Mouse (Mus musculus) spleen, adult 2 months (tissue): ENCODE data around the gene Atp8a1. TPM values are rescaled to one million over a fixed set of nuclear protein-coding genes. Genes with fewer than 3 reads are reported as not detected.

Source experiments
- DNase-seq, 2 experiments: peaks; one replicate each; pipeline versions ENCODE4 v3.0.0 to v3.0.0-alpha.2; 2012 to 2021; ENCODE audit warnings: low spot score in 2 of 2, low read depth in 1 of 2
- H3K27ac ChIP-seq: fragments of 200-500 bp; 2 replicates; pipeline ENCODE4 v1.5.1; 2012; ENCODE audit warnings: low read length, inconsistent platforms; ENCODE audit not compliant: insufficient read depth
- H3K27me3 ChIP-seq: fragments of 200-500 bp; 2 replicates; pipeline ENCODE4 v1.6.1; 2012; ENCODE audit warnings: mild to moderate bottlenecking, moderate library complexity, low read length, inconsistent platforms; ENCODE audit not compliant: control insufficient read depth, insufficient read depth
- H3K36me3 ChIP-seq: fragments of 200-500 bp; 2 replicates; pipeline ENCODE4 v1.6.1; 2012; ENCODE audit warnings: mild to moderate bottlenecking, low read length, inconsistent platforms; ENCODE audit not compliant: control insufficient read depth, insufficient read depth
- H3K4me1 ChIP-seq: fragments of 200-500 bp; 2 replicates; pipeline ENCODE4 v1.6.1; 2011; ENCODE audit warnings: inconsistent platforms; ENCODE audit not compliant: control insufficient read depth, insufficient read depth, insufficient read length
- H3K4me3 ChIP-seq: fragments of 200-500 bp; 2 replicates; pipeline ENCODE4 v1.5.1; 2011; ENCODE audit warnings: mild to moderate bottlenecking, inconsistent platforms; ENCODE audit not compliant: insufficient read depth, insufficient read length; ENCODE audit errors: extremely low read depth
- CTCF ChIP-seq: fragments of 200-500 bp; IDR thresholded peaks from 2 replicates; pipeline ENCODE4 v1.5.1; 2011; ENCODE audit warnings: mild to moderate bottlenecking, inconsistent platforms; ENCODE audit not compliant: insufficient read depth, insufficient read length, insufficient replicate concordance; ENCODE audit errors: extremely low read depth
- POLR2A ChIP-seq: fragments of 200-500 bp; IDR thresholded peaks from 2 replicates; pipeline ENCODE4 v1.6.1; 2011; ENCODE audit warnings: low read depth, low read length, inconsistent platforms
- WGBS: fragments of 180-500 bp; shearing (Covaris S2); methylation state at CpG from one replicate; pipeline ENCODE4 v1.1.7; 2018; 5-methylcytosine and 5-hydroxymethylcytosine counted together
- polyA plus RNA-seq: library from polyadenylated mRNA; depleted of rRNA; stranded (reverse); fragments of >200 nt; gene quantifications from 2 replicates; pipeline ENCODE4 v1.2.3, GENCODE M21; 2012

Gene Atp8a1
- polyA plus RNA-seq, 1 experiment = 24.6 TPM

GRCm38 (mm10) chr5:67649156-67649555, 198.1 kb downstream of the Atp8a1 start:
- no peaks in the 10 kb centered on the region for H3K27me3 ChIP-seq
- TF ChIP-seq CTCF (no peak), POLR2A (no peak)
- H3K27ac ChIP-seq = no peak overlapping the region
- H3K4me1 ChIP-seq = no peaks in the 10 kb centered on the region
- 91% methylated on average over 4 of the region's 4 CpGs for WGBS
- H3K4me3 ChIP-seq = no peak overlapping the region
- DNase-seq = no peak
- peaks cover 16% of the 10 kb centered on the region for H3K36me3 ChIP-seq

DNA sequence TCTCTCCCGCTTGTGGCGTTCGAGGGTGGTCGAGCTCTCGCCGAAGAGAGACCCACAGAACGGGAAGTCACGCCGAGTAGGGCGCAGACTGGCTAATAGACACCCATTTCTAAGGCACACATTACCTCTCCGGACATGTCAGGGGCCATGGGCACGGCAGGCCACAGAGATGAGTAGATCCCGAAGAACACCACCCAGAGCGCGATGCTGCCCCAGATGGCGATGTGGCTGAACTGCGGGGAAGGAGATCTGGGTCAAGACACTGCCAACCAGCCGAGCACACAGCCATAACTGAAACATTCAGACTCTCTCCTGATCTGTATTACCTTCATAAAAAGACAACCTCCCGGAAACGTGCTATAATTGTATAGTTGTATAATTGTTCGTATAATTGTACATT, 199.7 kb downstream of the Atp8a1 start:
- no peaks in the 10 kb centered on the region for H3K27me3 ChIP-seq
- no peak for TF ChIP-seq POLR2A
- TF ChIP-seq CTCF = no peak
- H3K4me3 ChIP-seq = no peak overlapping the region
- no peak overlapping the region for H3K27ac ChIP-seq
- 91% methylated on average over 21 of the region's 21 CpGs for WGBS
- DNase-seq = peak in 1 of 2 experiments; percentile 12
- H3K4me1 ChIP-seq = no peaks in the 10 kb centered on the region
- peaks cover 17% of the 10 kb centered on the region for H3K36me3 ChIP-seq

DNA sequence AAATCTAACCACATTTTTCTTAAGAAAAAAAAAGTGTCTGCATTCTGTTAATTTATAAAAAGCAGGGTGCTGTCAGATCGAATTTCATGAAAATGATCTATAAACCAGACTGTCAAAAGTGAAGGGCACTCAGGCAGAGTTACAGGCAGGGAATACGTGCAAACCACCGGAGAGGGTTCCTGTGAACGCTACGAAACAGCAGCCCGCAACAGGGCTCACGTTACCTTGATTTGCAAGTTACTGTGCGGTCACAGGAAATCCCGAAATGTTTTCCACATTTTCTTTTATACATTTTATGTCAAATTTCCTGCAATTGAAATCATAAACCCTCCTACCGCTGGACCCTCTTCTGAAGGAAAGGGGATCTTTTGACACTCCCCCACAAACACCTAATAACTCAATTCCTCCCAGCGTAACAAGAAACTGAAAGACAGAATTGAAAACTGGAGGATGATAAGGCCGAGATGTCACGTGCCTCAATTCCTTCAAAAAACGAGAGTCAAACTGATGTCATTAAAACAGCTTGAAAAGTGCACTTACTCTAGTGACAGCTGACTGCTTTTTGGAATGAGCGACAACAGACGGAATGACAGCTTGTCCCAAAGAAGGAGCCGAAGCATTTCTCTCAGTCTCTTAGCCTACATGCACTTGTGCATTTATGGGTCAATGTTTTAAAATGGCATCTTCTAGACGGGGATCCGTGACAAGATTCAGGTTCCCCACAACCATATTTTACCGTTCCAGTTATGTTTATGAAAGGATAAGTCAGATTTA, 200.3 kb downstream of the Atp8a1 start:
- WGBS = 94% methylated on average over 20 of the region's 20 CpGs
- no peak overlapping the region for H3K4me3 ChIP-seq
- TF ChIP-seq CTCF (no peak), POLR2A (no peak)
- no peaks in the 10 kb centered on the region for H3K27me3 ChIP-seq
- no peak for DNase-seq
- no peaks in the 10 kb centered on the region for H3K4me1 ChIP-seq
- H3K36me3 ChIP-seq = peaks cover 17% of the 10 kb centered on the region
- H3K27ac ChIP-seq = no peak overlapping the region

- Histone ChIP-seq H3K36me3 (peaks cover 18% of the 10 kb centered on the region), H3K27ac (no peak overlapping the region)
- DNase-seq = no peak
Measured at GRCm38 (mm10) chr5:67643537-67644255, 203.5 kb downstream of the Atp8a1 start.

GRCm38 (mm10) chr5:67641406-67642120, 205.7 kb downstream of the Atp8a1 start:
- Histone ChIP-seq H3K27me3 (no peaks in the 10 kb centered on the region), H3K4me1 (no peaks in the 10 kb centered on the region), H3K4me3 (no peak overlapping the region), H3K27ac (no peak overlapping the region), H3K36me3 (peaks cover 17% of the 10 kb centered on the region)
- DNase-seq = no peak
- WGBS = 88% methylated on average over 8 of the region's 8 CpGs
- no peak for TF ChIP-seq CTCF
- no peak for TF ChIP-seq POLR2A

More at GRCm38 (mm10) chr5:67643537-67644255, 203.5 kb downstream of the Atp8a1 start:
- WGBS = 94% methylated on average over 5 of the region's 5 CpGs
- Histone ChIP-seq H3K27me3 (no peaks in the 10 kb centered on the region), H3K4me1 (no peaks in the 10 kb centered on the region), H3K4me3 (no peak overlapping the region)
- TF ChIP-seq POLR2A = no peak
- TF ChIP-seq CTCF = no peak

GRCm38 (mm10) chr5:67640596-67641312, 206.5 kb downstream of the Atp8a1 start:
- Histone ChIP-seq H3K36me3 (peaks cover 17% of the 10 kb centered on the region), H3K27ac (no peak overlapping the region), H3K4me3 (no peak overlapping the region), H3K27me3 (no peaks in the 10 kb centered on the region), H3K4me1 (no peaks in the 10 kb centered on the region)
- DNase-seq = no peak
- TF ChIP-seq POLR2A (no peak), CTCF (no peak)
- WGBS = 94% methylated on average over 8 of the region's 8 CpGs
